Mouse (Mus musculus) cerebellum, postnatal 25 days (tissue): ENCODE results near the gene Tcta.
"Not testable (repeated sequence)": the region's sequence is repeated elsewhere in the genome, so short reads cannot be mapped to it uniquely, and the experiment has no call there.

Experiments used
- DNase-seq, 2 experiments: peaks; one replicate each; pipeline ENCODE4 v3.0.0; 2021; ENCODE audit warnings: mixed read lengths in 2 of 2

Tcta gene

GRCm38 (mm10) chr9:108268701-108269100, 37.3 kb downstream of the Tcta start:
- not testable (repeated sequence) for DNase-seq

GRCm38 (mm10) chr9:108267691-108268090, 38.3 kb downstream of the Tcta start:
- DNase-seq = no peak

GRCm38 (mm10) chr9:108266261-108266935, 39.6 kb downstream of the Tcta start:
- DNase-seq = no peak

GRCm38 (mm10) chr9:108264191-108264921, 41.6 kb downstream of the Tcta start:
- peak; percentile 31 to 61 for DNase-seq

GRCm38 (mm10) chr9:108263690-108264190, 42.2 kb downstream of the Tcta start, which contains the start of gene Dag1:
Dag1 (minus strand) TSS chr9:108263958.
- peak; percentile 100 for DNase-seq

- DNase-seq = no peak
These were observed 42.8 kb downstream of the Tcta start for GRCm38 (mm10) chr9:108263131-108263681.

- DNase-seq = no peak
These were observed 43.4 kb downstream of the Tcta start for GRCm38 (mm10) chr9:108262494-108263049.

- peak in 1 of 2 experiments; percentile 14 for DNase-seq
These were observed 44.1 kb downstream of the Tcta start for GRCm38 (mm10) chr9:108261865-108262264.

- no peak for DNase-seq
These were observed 45.4 kb downstream of the Tcta start for GRCm38 (mm10) chr9:108260526-108260925.
